Mouse (Mus musculus): ENCODE measurements around the gene Srrm4. TPM values are rescaled to one million over a fixed set of nuclear protein-coding genes. Genes with fewer than 3 reads are reported as not detected.

Gene Srrm4
- polyA plus RNA-seq, 1 experiment from 2014 or later, result 0.33 TPM

GRCm38 (mm10) chr5:116404063-116404462 lies 187.6 kb downstream of the Srrm4 start:
- WGBS, result 65% methylated on average over 2 of the region's 2 CpGs
- ATAC-seq (replicated peaks; ENCODE audit: low FRiP score, low read depth), result no peak
- H3K9ac ChIP-seq (ENCODE audit: low read depth, low read length), result no peak overlapping the region
- no peak overlapping the region for H3K4me3 ChIP-seq (replicated peaks; ENCODE audit: low read depth, low read length)
- H3K9me3 ChIP-seq (replicated peaks; ENCODE audit: low read length), result no peaks in the 10 kb centered on the region
- H3K4me1 ChIP-seq (replicated peaks; ENCODE audit: insufficient read depth, low read length), result no peaks in the 10 kb centered on the region
- DNase-seq (ENCODE audit: low spot score), result no peak
- no peak overlapping the region for H3K27ac ChIP-seq
- no peaks in the 10 kb centered on the region for H3K36me3 ChIP-seq (ENCODE audit: insufficient read depth, low read length)
- H3K27me3 ChIP-seq (ENCODE audit: insufficient read depth, low read length), result no peaks in the 10 kb centered on the region
- H3K4me2 ChIP-seq (ENCODE audit: low read length), result no peak overlapping the region
- TF ChIP-seq CTCF (IDR thresholded peaks at IDR 0.05; ENCODE audit: low read depth), result no peak

- 79% methylated on average over 3 of the region's 3 CpGs for WGBS
- TF ChIP-seq CTCF (IDR thresholded peaks at IDR 0.05; ENCODE audit: low read depth), result no peak
- Histone ChIP-seq H3K27me3 (ENCODE audit: insufficient read depth, low read length) (no peaks in the 10 kb centered on the region), H3K4me3 (replicated peaks; ENCODE audit: low read depth, low read length) (no peak overlapping the region), H3K36me3 (ENCODE audit: insufficient read depth, low read length) (no peaks in the 10 kb centered on the region), H3K27ac (no peak overlapping the region), H3K4me2 (ENCODE audit: low read length) (no peak overlapping the region), H3K4me1 (replicated peaks; ENCODE audit: insufficient read depth, low read length) (no peaks in the 10 kb centered on the region), H3K9me3 (replicated peaks; ENCODE audit: low read length) (no peaks in the 10 kb centered on the region), H3K9ac (ENCODE audit: low read depth, low read length) (no peak overlapping the region)
- ATAC-seq (replicated peaks; ENCODE audit: low FRiP score, low read depth), result no peak
- no peak for DNase-seq (ENCODE audit: low spot score)
Measured at GRCm38 (mm10) chr5:116400801-116401200, 190.8 kb downstream of the Srrm4 start.

GRCm38 (mm10) chr5:116400042-116400730 lies 191.4 kb downstream of the Srrm4 start:
- Histone ChIP-seq H3K9ac (ENCODE audit: low read depth, low read length) (no peak overlapping the region), H3K4me2 (ENCODE audit: low read length) (no peak overlapping the region), H3K36me3 (ENCODE audit: insufficient read depth, low read length) (no peaks in the 10 kb centered on the region), H3K4me3 (replicated peaks; ENCODE audit: low read depth, low read length) (no peak overlapping the region), H3K4me1 (replicated peaks; ENCODE audit: insufficient read depth, low read length) (no peaks in the 10 kb centered on the region), H3K9me3 (replicated peaks; ENCODE audit: low read length) (no peaks in the 10 kb centered on the region), H3K27me3 (ENCODE audit: insufficient read depth, low read length) (no peaks in the 10 kb centered on the region), H3K27ac (no peak overlapping the region)
- 34% methylated on average over 8 of the region's 8 CpGs for WGBS
- TF ChIP-seq CTCF (IDR thresholded peaks at IDR 0.05; ENCODE audit: low read depth), result no peak
- ATAC-seq (replicated peaks; ENCODE audit: low FRiP score, low read depth) (0 out of 2 replicates have a peak, but pooled peaks have one; percentile 10), DNase-seq (ENCODE audit: low spot score) (peak; percentile 42)

GRCm38 (mm10) chr5:116396104-116396503 lies 195.5 kb downstream of the Srrm4 start:
- Histone ChIP-seq H3K36me3 (ENCODE audit: insufficient read depth, low read length) (no peaks in the 10 kb centered on the region), H3K4me1 (replicated peaks; ENCODE audit: insufficient read depth, low read length) (no peaks in the 10 kb centered on the region), H3K4me3 (replicated peaks; ENCODE audit: low read depth, low read length) (no peak overlapping the region), H3K27ac (no peak overlapping the region), H3K9me3 (replicated peaks; ENCODE audit: low read length) (no peaks in the 10 kb centered on the region), H3K4me2 (ENCODE audit: low read length) (no peak overlapping the region), H3K9ac (ENCODE audit: low read depth, low read length) (no peak overlapping the region), H3K27me3 (ENCODE audit: insufficient read depth, low read length) (no peaks in the 10 kb centered on the region)
- WGBS, result 91% methylated on average over 5 of the region's 5 CpGs
- no peak for TF ChIP-seq CTCF (IDR thresholded peaks at IDR 0.05; ENCODE audit: low read depth)
- DNase-seq (ENCODE audit: low spot score) (no peak), ATAC-seq (replicated peaks; ENCODE audit: low FRiP score, low read depth) (no peak)

DNA sequence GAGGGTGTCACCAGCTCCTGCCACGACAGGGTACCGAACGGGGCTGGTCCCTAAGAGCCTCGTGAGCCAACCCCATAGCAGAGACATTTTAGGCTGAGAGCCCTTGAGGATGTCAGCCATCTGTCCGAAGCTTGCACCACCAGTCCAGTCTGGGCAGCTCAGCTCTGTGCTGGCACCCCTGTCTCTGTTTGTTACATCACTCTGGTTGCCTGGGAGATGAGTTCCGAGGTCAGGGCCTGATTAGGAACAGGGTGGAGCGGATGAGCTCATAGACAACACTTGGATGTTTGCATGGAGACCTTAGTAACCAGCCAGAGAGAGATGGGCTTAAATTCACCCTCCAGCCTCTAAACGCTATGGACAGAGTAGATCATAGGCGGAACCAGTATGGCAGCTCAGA lies 199.0 kb downstream of the Srrm4 start:
- ATAC-seq (replicated peaks; ENCODE audit: low FRiP score, low read depth), result no peak
- H3K36me3 ChIP-seq (ENCODE audit: insufficient read depth, low read length), result no peaks in the 10 kb centered on the region
- H3K4me3 ChIP-seq (replicated peaks; ENCODE audit: low read depth, low read length), result no peak overlapping the region
- no peaks in the 10 kb centered on the region for H3K9me3 ChIP-seq (replicated peaks; ENCODE audit: low read length)
- DNase-seq (ENCODE audit: low spot score), result no peak
- no peak overlapping the region for H3K9ac ChIP-seq (ENCODE audit: low read depth, low read length)
- no peak overlapping the region for H3K4me2 ChIP-seq (ENCODE audit: low read length)
- WGBS, result 88% methylated on average over 9 of the region's 9 CpGs
- H3K4me1 ChIP-seq (replicated peaks; ENCODE audit: insufficient read depth, low read length), result no peaks in the 10 kb centered on the region
- H3K27me3 ChIP-seq (ENCODE audit: insufficient read depth, low read length), result no peaks in the 10 kb centered on the region
- no peak for TF ChIP-seq CTCF (IDR thresholded peaks at IDR 0.05; ENCODE audit: low read depth)
- no peak overlapping the region for H3K27ac ChIP-seq

DNA sequence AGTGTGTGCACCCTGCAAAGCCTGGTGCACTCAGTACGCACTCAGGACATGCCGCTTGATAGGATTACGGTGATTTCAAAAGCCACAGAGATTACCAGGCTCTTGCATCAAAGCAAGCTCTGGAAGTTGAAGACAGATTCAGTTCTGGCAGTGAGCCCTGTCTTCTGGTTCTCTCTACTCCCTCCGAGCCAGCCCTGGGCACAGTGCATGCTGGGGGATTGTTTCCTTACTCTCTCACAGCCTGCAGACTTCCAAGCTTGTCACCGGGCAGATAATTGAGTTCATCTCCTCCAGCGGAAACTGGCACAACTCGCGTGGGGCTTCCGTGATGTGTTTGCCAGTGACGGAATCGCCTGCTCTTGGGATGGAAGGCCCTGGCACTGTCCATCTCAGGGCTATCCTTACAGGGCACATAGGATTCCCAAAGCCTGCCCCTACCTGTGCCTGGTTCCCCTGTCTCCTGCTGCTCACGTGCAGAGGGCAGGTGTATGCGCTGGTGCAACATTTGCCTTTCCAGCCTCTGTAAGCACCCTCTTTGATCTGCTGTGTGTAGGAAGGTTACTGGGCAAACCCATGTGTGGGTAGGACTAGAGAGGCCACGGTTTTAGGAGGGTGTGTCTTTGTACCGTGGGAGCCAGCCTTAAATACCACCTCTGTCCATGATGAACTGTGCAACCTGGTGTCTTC lies 201.6 kb downstream of the Srrm4 start:
- Histone ChIP-seq H3K27ac (peak overlapping the region; percentile 42; the same call in 1 of the 2 replicates), H3K4me1 (replicated peaks; ENCODE audit: insufficient read depth, low read length) (no peaks in the 10 kb centered on the region), H3K4me2 (ENCODE audit: low read length) (no peak overlapping the region), H3K27me3 (ENCODE audit: insufficient read depth, low read length) (no peaks in the 10 kb centered on the region), H3K4me3 (replicated peaks; ENCODE audit: low read depth, low read length) (no peak overlapping the region), H3K9me3 (replicated peaks; ENCODE audit: low read length) (no peaks in the 10 kb centered on the region), H3K36me3 (ENCODE audit: insufficient read depth, low read length) (no peaks in the 10 kb centered on the region), H3K9ac (ENCODE audit: low read depth, low read length) (no peak overlapping the region)
- DNase-seq (ENCODE audit: low spot score), result peak; percentile 42
- TF ChIP-seq CTCF (IDR thresholded peaks at IDR 0.05; ENCODE audit: low read depth), result no peak
- WGBS, result 62% methylated on average over 15 of the region's 15 CpGs
- no peak for ATAC-seq (replicated peaks; ENCODE audit: low FRiP score, low read depth)

All from kidney, postnatal 0 days (tissue).